Mouse (Mus musculus) erythroblast, adult 5-6 weeks (primary cell): ENCODE measurements around the gene Cnksr1. TPM values are rescaled to one million over a fixed set of nuclear protein-coding genes. Genes with fewer than 3 reads are reported as not detected.
A peak's percentile ranks its signal among the peaks of the same experiment; 100 is the strongest.

ENCODE experiments used
- ATAC-seq: replicated peaks from 2 replicates; pipeline ENCODE4 v1.8.0; 2016; ENCODE audit warnings: moderate number of reproducible peaks, mild to moderate bottlenecking, moderate TSS enrichment, inconsistent platforms; ENCODE audit not compliant: poor library complexity, low FRiP score, severe bottlenecking
- total RNA-seq, 2 experiments: library from RNA; stranded (forward) in 1 of 2; stranded (reverse) in 1 of 2; fragments of 150-400 nt in 1 of 2; fragments of 200-764, 138-1000 nt in 1 of 2; gene quantifications; 2 replicates each; pipeline versions ENCODE4 v1.2.3 to v1.2.4; 2015 to 2017; ENCODE audit warnings: low replicate concordance in 2 of 2

Gene Cnksr1
- total RNA-seq, 2 experiments from 2014 or later: not detected

- ATAC-seq: no peak
These were observed 15.2 kb downstream of the Cnksr1 start for GRCm38 (mm10) chr4:134222793-134223600.

DNA sequence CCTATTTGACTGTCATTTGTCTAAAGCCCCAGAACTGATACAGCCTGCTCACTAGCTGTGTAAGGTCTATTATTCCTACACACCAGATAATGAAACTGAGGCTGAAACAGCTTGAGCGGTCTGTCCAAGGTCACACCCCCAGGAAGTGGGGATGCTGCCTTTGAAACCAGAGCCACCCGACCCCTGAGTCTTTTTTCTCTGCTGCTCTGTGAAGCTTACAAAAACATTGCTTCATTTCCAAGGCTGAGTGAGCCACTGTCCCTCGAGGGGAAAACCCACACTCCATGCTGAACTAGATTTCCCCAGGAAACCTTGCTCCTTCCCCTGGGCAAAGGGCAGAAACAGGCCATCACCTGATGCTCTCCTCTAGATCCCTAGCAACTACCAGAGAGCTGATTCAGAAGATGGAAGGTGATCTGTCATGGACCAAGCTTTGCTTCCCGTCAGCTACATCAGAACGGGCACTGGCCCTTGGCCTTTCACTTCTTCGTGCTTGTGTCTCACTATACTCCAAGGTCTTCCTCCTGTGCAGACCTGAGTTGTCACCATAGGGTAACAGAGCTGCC lies 31.6 kb downstream of the Cnksr1 start:
- no peak for ATAC-seq

DNA sequence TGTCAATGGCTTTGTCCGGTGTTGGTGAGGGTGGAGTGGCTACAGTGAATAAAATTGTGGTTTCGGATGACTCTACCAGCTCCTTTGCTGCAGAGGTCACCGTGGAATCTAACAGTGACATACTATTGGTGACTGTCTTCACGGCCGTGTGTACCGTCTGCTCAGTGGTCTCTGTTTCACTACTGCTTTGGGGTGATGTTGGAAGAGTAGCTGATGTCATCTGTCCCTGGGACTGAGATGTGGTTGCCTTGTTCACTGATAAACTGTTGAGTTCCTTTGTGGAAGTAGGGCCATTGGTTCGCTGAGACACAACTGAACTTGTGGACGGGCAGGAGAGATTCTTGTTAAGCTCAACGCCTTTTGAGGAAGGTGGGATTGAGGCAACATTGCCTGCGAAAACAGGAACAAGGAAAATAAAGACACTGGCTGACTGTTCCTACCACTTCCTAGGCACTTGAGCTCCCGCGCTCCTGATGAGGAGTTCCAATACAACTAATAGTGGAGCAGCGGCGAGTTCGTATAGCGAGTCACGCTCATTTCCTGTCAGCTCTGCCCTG lies 34.8 kb downstream of the Cnksr1 start:
- no peak for ATAC-seq

DNA sequence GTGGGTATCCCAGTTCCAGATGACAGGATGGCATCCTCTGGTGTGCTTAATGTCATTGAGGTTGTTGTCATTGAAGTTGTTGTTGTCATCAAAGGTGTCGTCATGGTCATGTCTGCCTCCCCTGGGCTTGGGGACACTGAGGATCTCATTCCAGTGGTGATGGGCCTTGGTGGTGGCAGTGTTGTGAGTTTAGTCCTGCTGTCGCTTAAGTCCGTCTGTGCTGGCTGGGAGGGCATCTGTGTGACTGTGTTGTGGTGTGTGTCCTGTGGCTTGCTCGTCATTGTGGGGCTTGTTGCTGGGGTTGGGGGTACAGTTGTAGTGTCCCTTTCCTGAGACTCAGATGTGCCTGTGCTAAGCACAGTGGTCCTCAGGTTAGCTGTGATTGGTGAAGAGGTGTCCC lies 35.3 kb downstream of the Cnksr1 start, which contains the start of gene Gm7534:
Gene Gm7534 (minus strand): TSS at position 101 of the 400 bp plus-strand sequence.
- ATAC-seq: no peak

DNA sequence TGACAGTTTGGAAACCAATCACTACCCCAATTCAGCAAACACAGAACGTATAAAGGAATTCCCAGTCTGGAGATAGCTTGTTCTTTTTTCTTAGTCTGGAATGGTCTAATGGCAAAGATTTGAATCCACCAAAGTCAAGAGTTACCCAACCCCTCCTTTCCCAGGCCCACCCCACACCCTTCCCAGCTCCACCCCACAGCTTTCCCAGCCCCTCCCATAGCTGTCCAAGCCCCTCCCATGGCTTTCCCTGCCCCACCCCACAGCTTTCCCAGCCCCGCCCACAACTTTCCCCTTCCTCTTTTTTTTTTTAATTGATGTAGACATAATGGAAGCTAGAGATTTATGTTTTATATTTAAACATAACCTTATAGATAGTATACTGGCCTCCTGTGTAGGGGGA lies 38.8 kb downstream of the Cnksr1 start:
- no peak for ATAC-seq

DNA sequence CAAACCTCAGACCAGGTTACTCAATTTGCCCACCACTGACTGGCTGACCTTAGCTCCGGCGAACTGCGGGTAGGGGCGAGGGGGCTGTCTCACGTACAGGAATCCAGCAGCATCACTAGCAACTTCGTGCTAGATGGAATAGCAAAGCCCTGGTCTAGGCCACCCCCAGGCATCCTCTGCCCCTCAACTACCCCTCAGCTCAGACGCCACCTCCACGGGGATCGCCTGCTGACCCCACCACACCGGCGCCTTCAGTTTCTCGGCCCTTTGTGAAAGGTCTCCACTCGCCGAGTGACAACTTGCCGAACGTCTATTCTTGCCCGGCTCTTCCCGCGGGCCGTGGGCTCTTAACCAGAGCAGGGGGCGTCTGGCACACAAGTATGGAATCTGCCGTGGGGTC lies 51.9 kb downstream of the Cnksr1 start:
- ATAC-seq: peak; percentile 11

DNA sequence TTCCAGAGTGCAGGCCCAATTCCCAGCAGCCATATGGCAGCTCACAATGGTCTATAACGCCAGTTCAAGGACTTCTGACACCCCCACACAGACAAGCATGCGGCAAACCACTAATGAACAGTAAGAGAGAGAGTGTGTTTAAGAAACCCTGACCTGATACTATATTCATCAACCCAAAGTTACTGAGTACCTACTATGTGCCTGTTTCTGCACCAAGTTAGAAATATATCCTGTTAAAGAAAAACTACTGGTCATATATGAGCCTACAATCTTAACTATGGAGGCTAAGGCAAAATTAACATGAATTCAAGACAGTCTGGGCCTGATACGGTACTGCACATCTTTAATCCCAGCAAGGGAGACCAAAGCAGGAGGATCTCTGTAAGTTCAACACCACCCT lies 52.6 kb downstream of the Cnksr1 start:
- ATAC-seq: no peak

- ATAC-seq: no peak
These were observed 54.5 kb downstream of the Cnksr1 start for GRCm38 (mm10) chr4:134183711-134184110.

DNA sequence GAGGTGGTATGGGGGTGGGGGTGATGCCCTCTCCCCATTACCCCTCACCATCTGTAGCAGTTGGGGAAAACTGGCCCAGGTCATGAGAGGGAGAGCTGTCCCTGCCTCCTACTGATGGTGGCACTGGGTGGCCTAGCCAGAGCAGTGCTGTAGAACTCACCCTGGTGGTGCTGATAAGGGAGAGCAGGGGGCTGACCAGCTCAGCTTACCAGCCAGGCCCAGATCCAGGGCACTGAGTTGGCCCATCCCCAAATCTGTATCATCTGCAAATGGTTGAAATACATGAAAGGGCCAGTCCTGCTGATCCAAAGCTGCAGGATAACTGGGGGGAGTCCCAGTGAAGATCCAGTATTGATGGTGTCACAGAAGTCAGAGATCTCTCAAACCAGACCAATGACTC lies 56.4 kb downstream of the Cnksr1 start:
- peak; percentile 75 for ATAC-seq

- peak; percentile 76 for ATAC-seq
These were observed 57.1 kb downstream of the Cnksr1 start for GRCm38 (mm10) chr4:134181112-134181511.

Other genes with a start within 250 kb of the Cnksr1 start
- gene Dhdds, start 237.5 kb downstream of the Cnksr1 start, total RNA-seq (2015; ENCODE audit: low replicate concordance): 9.6 and 17.3 TPM in 2 replicates
- 6.6 and 12.2 TPM in 2 replicates for gene Dhdds, start 237.5 kb downstream of the Cnksr1 start, total RNA-seq (2017; ENCODE audit: low replicate concordance)
- 3.3 TPM in 1 of 2 replicates, not detected in the other for gene Lin28a, start 219.6 kb downstream of the Cnksr1 start, total RNA-seq (2015; ENCODE audit: low replicate concordance)
- gene Lin28a, start 219.6 kb downstream of the Cnksr1 start, total RNA-seq (2017; ENCODE audit: low replicate concordance): 6.4 and 8.9 TPM in 2 replicates
- not detected in 2 replicates for gene Zfp683, start 184.6 kb downstream of the Cnksr1 start, total RNA-seq (2015; ENCODE audit: low replicate concordance)
- gene Zfp683, start 184.6 kb downstream of the Cnksr1 start, total RNA-seq (2017; ENCODE audit: low replicate concordance): not detected in 2 replicates
- not detected in 2 replicates for gene Crybg2, start 177.6 kb downstream of the Cnksr1 start, total RNA-seq (2015; ENCODE audit: low replicate concordance)
- gene Crybg2, start 177.6 kb downstream of the Cnksr1 start, total RNA-seq (2017; ENCODE audit: low replicate concordance): not detected in 2 replicates
- 324 and 347 TPM in 2 replicates for gene Cd52, start 143.3 kb downstream of the Cnksr1 start, total RNA-seq (2015; ENCODE audit: low replicate concordance)
- 146 and 324 TPM in 2 replicates for gene Cd52, start 143.3 kb downstream of the Cnksr1 start, total RNA-seq (2017; ENCODE audit: low replicate concordance)
- gene Ubxn11, start 135.8 kb downstream of the Cnksr1 start, total RNA-seq (2015; ENCODE audit: low replicate concordance): 0.84 TPM in 1 of 2 replicates, not detected in the other
- gene Ubxn11, start 135.8 kb downstream of the Cnksr1 start, total RNA-seq (2017; ENCODE audit: low replicate concordance): 2.4 TPM in 1 of 2 replicates, not detected in the other
- 231 and 242 TPM in 2 replicates for gene Sh3bgrl3, start 109.6 kb downstream of the Cnksr1 start, total RNA-seq (2015; ENCODE audit: low replicate concordance)
- 56.2 and 119 TPM in 2 replicates for gene Sh3bgrl3, start 109.6 kb downstream of the Cnksr1 start, total RNA-seq (2017; ENCODE audit: low replicate concordance)
- 20.3 and 29.2 TPM in 2 replicates for gene Cep85, start 51.3 kb downstream of the Cnksr1 start, total RNA-seq (2015; ENCODE audit: low replicate concordance)
- gene Cep85, start 51.3 kb downstream of the Cnksr1 start, total RNA-seq (2017; ENCODE audit: low replicate concordance): 50.7 and 68.1 TPM in 2 replicates
- gene Gm7534, start 35.4 kb downstream of the Cnksr1 start, total RNA-seq (2015; ENCODE audit: low replicate concordance): not detected in 2 replicates
- gene Gm7534, start 35.4 kb downstream of the Cnksr1 start, total RNA-seq (2017; ENCODE audit: low replicate concordance): not detected in 2 replicates
- gene Catsper4, start 11.0 kb downstream of the Cnksr1 start, total RNA-seq (2015; ENCODE audit: low replicate concordance): not detected in 2 replicates
- gene Catsper4, start 11.0 kb downstream of the Cnksr1 start, total RNA-seq (2017; ENCODE audit: low replicate concordance): not detected in 2 replicates
- not detected in 2 replicates for gene E130218I03Rik, start 5.3 kb upstream of the Cnksr1 start, total RNA-seq (2015; ENCODE audit: low replicate concordance)
- 0.70 TPM in 1 of 2 replicates, not detected in the other for gene E130218I03Rik, start 5.3 kb upstream of the Cnksr1 start, total RNA-seq (2017; ENCODE audit: low replicate concordance)
- 0.38 and 0.63 TPM in 2 replicates for gene Zfp593, start 7.2 kb upstream of the Cnksr1 start, total RNA-seq (2015; ENCODE audit: low replicate concordance)
- gene Zfp593, start 7.2 kb upstream of the Cnksr1 start, total RNA-seq (2017; ENCODE audit: low replicate concordance): 0.84 and 1.4 TPM in 2 replicates
- not detected in 2 replicates for gene Gm30191, start 8.5 kb upstream of the Cnksr1 start, total RNA-seq (2015; ENCODE audit: low replicate concordance)
- not detected in 2 replicates for gene Gm30191, start 8.5 kb upstream of the Cnksr1 start, total RNA-seq (2017; ENCODE audit: low replicate concordance)
- gene Grrp1, start 15.7 kb upstream of the Cnksr1 start, total RNA-seq (2015; ENCODE audit: low replicate concordance): not detected in 2 replicates
- gene Grrp1, start 15.7 kb upstream of the Cnksr1 start, total RNA-seq (2017; ENCODE audit: low replicate concordance): not detected in 2 replicates
- 9.8 and 12.3 TPM in 2 replicates for gene Pdik1l, start 49.5 kb upstream of the Cnksr1 start, total RNA-seq (2015; ENCODE audit: low replicate concordance)
- gene Pdik1l, start 49.5 kb upstream of the Cnksr1 start, total RNA-seq (2017; ENCODE audit: low replicate concordance): 13.2 and 16.2 TPM in 2 replicates
- not detected in 2 replicates for gene Trim63, start 76.7 kb upstream of the Cnksr1 start, total RNA-seq (2015; ENCODE audit: low replicate concordance)
- gene Trim63, start 76.7 kb upstream of the Cnksr1 start, total RNA-seq (2017; ENCODE audit: low replicate concordance): not detected in 2 replicates
- gene Slc30a2, start 104.8 kb upstream of the Cnksr1 start, total RNA-seq (2015; ENCODE audit: low replicate concordance): not detected in 2 replicates
- not detected in 2 replicates for gene Slc30a2, start 104.8 kb upstream of the Cnksr1 start, total RNA-seq (2017; ENCODE audit: low replicate concordance)
- not detected in 2 replicates for gene Extl1, start 145.5 kb upstream of the Cnksr1 start, total RNA-seq (2015; ENCODE audit: low replicate concordance)
- 0.42 TPM in 1 of 2 replicates, not detected in the other for gene Extl1, start 145.5 kb upstream of the Cnksr1 start, total RNA-seq (2017; ENCODE audit: low replicate concordance)
- 3.1 and 3.3 TPM in 2 replicates for gene Pafah2, start 157.9 kb upstream of the Cnksr1 start, total RNA-seq (2015; ENCODE audit: low replicate concordance)
- 1.5 and 3.9 TPM in 2 replicates for gene Pafah2, start 157.9 kb upstream of the Cnksr1 start, total RNA-seq (2017; ENCODE audit: low replicate concordance)
- 207 and 212 TPM in 2 replicates for gene Stmn1, start 229.9 kb upstream of the Cnksr1 start, total RNA-seq (2015; ENCODE audit: low replicate concordance)
- 201 and 236 TPM in 2 replicates for gene Stmn1, start 229.9 kb upstream of the Cnksr1 start, total RNA-seq (2017; ENCODE audit: low replicate concordance)